Mouse (Mus musculus) layer of hippocampus, postnatal 36 days (tissue): ENCODE data around the gene Car6. TPM values are rescaled to one million over a fixed set of nuclear protein-coding genes. Genes with fewer than 3 reads are reported as not detected.

Experiments
- DNase-seq, 2 experiments: peaks; one replicate each; pipeline ENCODE4 v3.0.0; 2022
- total RNA-seq, 2 experiments: library from RNA; stranded (reverse); gene quantifications; 2 replicates each; pipeline ENCODE4 v1.2.3; 2021

The Car6 gene
- total RNA-seq, 2 experiments from 2014 or later: 0.25 TPM; not detected in 1

- DNase-seq: no peak
These were observed 23.0 kb downstream of the Car6 start for GRCm38 (mm10) chr4:150178131-150178530.

GRCm38 (mm10) chr4:150177122-150177521, 24.0 kb downstream of the Car6 start:
- no peak for DNase-seq

- DNase-seq: peak in 1 of 2 experiments; percentile 7
These were observed 24.6 kb downstream of the Car6 start for GRCm38 (mm10) chr4:150176535-150176934.

- DNase-seq: no peak
These were observed 27.1 kb downstream of the Car6 start for GRCm38 (mm10) chr4:150174027-150174426.

- DNase-seq: peak; percentile 7 to 26
These were observed 27.9 kb downstream of the Car6 start for GRCm38 (mm10) chr4:150173281-150173680.

- DNase-seq: no peak
These were observed 29.0 kb downstream of the Car6 start for GRCm38 (mm10) chr4:150172107-150172506.

GRCm38 (mm10) chr4:150168406-150168805, 32.7 kb downstream of the Car6 start:
- DNase-seq: no peak

- no peak for DNase-seq
These were observed 36.3 kb downstream of the Car6 start for GRCm38 (mm10) chr4:150164875-150165274.

GRCm38 (mm10) chr4:150162561-150163169, 38.5 kb downstream of the Car6 start:
- no peak for DNase-seq

GRCm38 (mm10) chr4:150159458-150159857, 41.7 kb downstream of the Car6 start:
- no peak for DNase-seq

GRCm38 (mm10) chr4:150157348-150157882, 43.7 kb downstream of the Car6 start:
- no peak for DNase-seq

GRCm38 (mm10) chr4:150155731-150156130, 45.4 kb downstream of the Car6 start:
- no peak for DNase-seq

GRCm38 (mm10) chr4:150155301-150155700, 45.8 kb downstream of the Car6 start:
- no peak for DNase-seq

- no peak for DNase-seq
These were observed 48.6 kb downstream of the Car6 start for GRCm38 (mm10) chr4:150152483-150152882.

- DNase-seq: no peak
These were observed 50.1 kb downstream of the Car6 start for GRCm38 (mm10) chr4:150151045-150151444.

- DNase-seq: no peak
These were observed 54.8 kb downstream of the Car6 start for GRCm38 (mm10) chr4:150146286-150146685.

- DNase-seq: no peak
These were observed 56.9 kb downstream of the Car6 start for GRCm38 (mm10) chr4:150144242-150144641.

- DNase-seq: no peak
These were observed 60.8 kb downstream of the Car6 start for GRCm38 (mm10) chr4:150140346-150140745.

GRCm38 (mm10) chr4:150139090-150139489, 62.0 kb downstream of the Car6 start:
- DNase-seq: no peak

- peak in 1 of 2 experiments; percentile 27 for DNase-seq
These were observed 63.0 kb downstream of the Car6 start for GRCm38 (mm10) chr4:150138084-150138543.

GRCm38 (mm10) chr4:150137368-150138083, 63.6 kb downstream of the Car6 start:
- DNase-seq: no peak
